ENCODE assay signal across 8 mouse cellular contexts in genomic region chr1:132315889-132316624, GRCm38 (mm10). TPM values are rescaled to one million over a fixed set of nuclear protein-coding genes. Genes with fewer than 3 reads are reported as not detected.
DNase-seq lines count a peak whose midpoint lies in the region; ATAC-seq lines count a peak whose summit lies in the region.

Nuak2 (plus strand) TSS chr1:132316126.

- ATAC-seq in common myeloid progenitor, adult 5-6 weeks (replicated peaks; ENCODE audit: low read depth, poor library complexity, severe bottlenecking): peak; percentile 53
- peak; percentile 63 for ATAC-seq in megakaryocyte-erythroid progenitor cell, adult 5-6 weeks (replicated peaks; ENCODE audit: low FRiP score, low TSS enrichment, poor library complexity, severe bottlenecking)

- DNase-seq in adrenal gland, adult (ENCODE audit: inconsistent age in 2 of 2, low spot score in 1 of 2): peak; percentile 90 to 96
- peak; percentile 67 to 71 for DNase-seq in gastrocnemius, adult 8-10 months (ENCODE audit: low spot score in 2 of 2)
- peak; percentile 87 for DNase-seq in induced T-regulatory cell, adult 2 months (ENCODE audit: low read depth)
- DNase-seq in left cerebral cortex, postnatal 14 days (ENCODE audit: low spot score in 2 of 2): peak; percentile 75 to 77
- DNase-seq in right cerebral cortex, postnatal 25 days: peak; percentile 78
- DNase-seq in MN1 (ENCODE audit: low spot score): no peak

- intact Hi-C loops in left cerebral cortex, postnatal 14 days (cut with DNase I): no loop called here

RNA-seq across cellular contexts. Expression of gene Nuak2, which starts in this region (rescaled TPM):
- total RNA-seq in common myeloid progenitor, adult 5-6 weeks (2017): 8.0 and 12.0 TPM in 2 replicates
- total RNA-seq in gastrocnemius, adult 8-10 months (2022): under 1 TPM; 0.45 to 0.94 (median 0.52) TPM
- total RNA-seq in left cerebral cortex, postnatal 14 days (2021): 1 to 10 TPM; 1.6 to 1.7 TPM
- 3.7 and 4.9 TPM in 2 replicates for total RNA-seq in megakaryocyte-erythroid progenitor cell, adult 5-6 weeks (2014; fragmentation: Nextera tagmentation)
- total RNA-seq in megakaryocyte-erythroid progenitor cell, adult 5-6 weeks (2017): 0.70 and 4.4 TPM in 2 replicates

Comparison
In these comparisons a context has a peak if more than half of its experiments do, and no peak if none do; other contexts are left out.
1. Peak in DNase-seq in gastrocnemius, adult 8-10 months; RNA of the gene not detected or under 1 TPM.